Mouse (Mus musculus): ENCODE results near the gene Ropn1l. TPM values are rescaled to one million over a fixed set of nuclear protein-coding genes. Genes with fewer than 3 reads are reported as not detected.

Ropn1l gene
- polyA plus RNA-seq, 1 experiment from 2014 or later: 3.5 TPM

DNA sequence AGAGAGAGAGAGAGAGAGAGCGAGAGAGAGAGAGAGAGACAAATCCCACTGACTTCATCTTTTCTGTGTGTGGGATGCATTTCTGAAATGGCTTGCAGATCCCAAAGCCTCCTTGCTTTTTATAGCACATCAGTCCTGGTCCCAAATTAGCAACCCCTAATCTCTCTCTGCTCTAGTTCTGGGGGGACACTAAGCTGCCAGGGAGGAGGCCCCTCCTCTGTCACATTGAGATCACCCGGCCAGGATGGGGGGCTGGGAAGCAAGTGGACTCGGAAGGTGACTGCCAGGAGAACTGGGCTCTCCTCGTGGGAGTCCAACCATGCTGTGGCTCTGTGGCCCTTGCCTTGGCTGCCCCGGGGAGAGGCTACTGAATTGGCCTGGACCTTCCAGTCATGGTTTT lies 56.8 kb downstream of the Ropn1l start:
- Histone ChIP-seq H3K4me2 (ENCODE audit: low read depth, low read length) (no peak overlapping the region), H3K4me3 (ENCODE audit: low read depth, low read length) (no peak overlapping the region), H3K4me1 (ENCODE audit: control insufficient read depth, insufficient read depth, low read length) (no peaks in the 10 kb centered on the region), H3K27me3 (replicated peaks; ENCODE audit: control insufficient read depth, insufficient read depth, low read length) (no peaks in the 10 kb centered on the region), H3K27ac (replicated peaks; ENCODE audit: low read depth, low read length) (no peak overlapping the region), H3K36me3 (ENCODE audit: control insufficient read depth, insufficient read depth, low read length) (no peaks in the 10 kb centered on the region), H3K9me3 (ENCODE audit: control insufficient read depth, low read length) (no peaks in the 10 kb centered on the region), H3K9ac (ENCODE audit: low read depth, low read length) (no peak overlapping the region)
- ATAC-seq (ENCODE audit: low read depth) (no peak), DNase-seq (ENCODE audit: low spot score) (no peak)
- WGBS: 86% methylated on average over 5 of the region's 5 CpGs

DNA sequence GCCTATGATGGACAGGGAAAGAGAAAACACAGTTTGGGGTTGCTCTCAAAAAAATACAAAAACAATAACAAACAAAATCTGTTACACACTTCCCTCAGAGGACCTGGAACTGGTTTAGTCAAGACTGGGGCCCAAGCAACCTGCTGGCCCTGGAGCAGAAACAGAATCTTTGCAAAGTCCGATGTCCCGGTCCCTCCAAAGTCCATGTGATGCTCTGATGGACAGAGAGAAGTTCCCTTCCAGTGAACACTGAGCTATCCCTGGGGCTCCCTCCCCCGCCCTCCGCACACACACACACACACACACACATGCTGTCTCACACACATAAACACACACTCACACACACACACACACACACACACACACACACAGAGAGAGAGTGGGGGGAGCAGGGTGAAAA lies 57.6 kb downstream of the Ropn1l start:
- H3K9ac ChIP-seq (ENCODE audit: low read depth, low read length): no peak overlapping the region
- H3K4me3 ChIP-seq (ENCODE audit: low read depth, low read length): no peak overlapping the region
- no peak for ATAC-seq (ENCODE audit: low read depth)
- H3K27me3 ChIP-seq (replicated peaks; ENCODE audit: control insufficient read depth, insufficient read depth, low read length): no peaks in the 10 kb centered on the region
- no peak overlapping the region for H3K27ac ChIP-seq (replicated peaks; ENCODE audit: low read depth, low read length)
- H3K9me3 ChIP-seq (ENCODE audit: control insufficient read depth, low read length): no peaks in the 10 kb centered on the region
- H3K36me3 ChIP-seq (ENCODE audit: control insufficient read depth, insufficient read depth, low read length): no peaks in the 10 kb centered on the region
- no peaks in the 10 kb centered on the region for H3K4me1 ChIP-seq (ENCODE audit: control insufficient read depth, insufficient read depth, low read length)
- DNase-seq (ENCODE audit: low spot score): no peak
- no peak overlapping the region for H3K4me2 ChIP-seq (ENCODE audit: low read depth, low read length)
- 84% methylated on average over 4 of the region's 4 CpGs for WGBS

DNA sequence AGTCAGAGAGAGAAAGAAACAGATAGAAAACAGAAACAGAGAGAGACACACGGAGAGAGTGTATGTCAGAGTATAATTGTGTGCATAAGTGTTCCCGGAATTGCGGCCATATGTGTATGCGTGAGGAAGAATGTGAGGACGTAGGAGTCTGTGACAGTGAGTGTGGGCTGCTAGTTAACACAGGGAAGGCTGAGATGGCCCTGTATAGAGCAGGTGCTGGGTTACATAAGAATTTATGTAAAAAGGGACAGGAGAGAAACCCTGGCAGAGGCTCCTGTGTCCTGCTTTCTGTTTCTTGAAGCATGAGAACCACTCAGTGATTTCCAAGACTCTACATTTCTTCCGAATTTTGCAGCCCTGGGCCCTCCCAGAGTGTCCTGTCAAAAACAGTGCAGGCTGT lies 60.1 kb downstream of the Ropn1l start:
- H3K27me3 ChIP-seq (replicated peaks; ENCODE audit: control insufficient read depth, insufficient read depth, low read length): no peaks in the 10 kb centered on the region
- H3K4me3 ChIP-seq (ENCODE audit: low read depth, low read length): no peak overlapping the region
- no peaks in the 10 kb centered on the region for H3K9me3 ChIP-seq (ENCODE audit: control insufficient read depth, low read length)
- H3K9ac ChIP-seq (ENCODE audit: low read depth, low read length): no peak overlapping the region
- 67% methylated on average over 6 of the region's 6 CpGs for WGBS
- no peaks in the 10 kb centered on the region for H3K4me1 ChIP-seq (ENCODE audit: control insufficient read depth, insufficient read depth, low read length)
- DNase-seq (ENCODE audit: low spot score): no peak
- no peak for ATAC-seq (ENCODE audit: low read depth)
- H3K36me3 ChIP-seq (ENCODE audit: control insufficient read depth, insufficient read depth, low read length): no peaks in the 10 kb centered on the region
- no peak overlapping the region for H3K4me2 ChIP-seq (ENCODE audit: low read depth, low read length)
- no peak overlapping the region for H3K27ac ChIP-seq (replicated peaks; ENCODE audit: low read depth, low read length)

DNA sequence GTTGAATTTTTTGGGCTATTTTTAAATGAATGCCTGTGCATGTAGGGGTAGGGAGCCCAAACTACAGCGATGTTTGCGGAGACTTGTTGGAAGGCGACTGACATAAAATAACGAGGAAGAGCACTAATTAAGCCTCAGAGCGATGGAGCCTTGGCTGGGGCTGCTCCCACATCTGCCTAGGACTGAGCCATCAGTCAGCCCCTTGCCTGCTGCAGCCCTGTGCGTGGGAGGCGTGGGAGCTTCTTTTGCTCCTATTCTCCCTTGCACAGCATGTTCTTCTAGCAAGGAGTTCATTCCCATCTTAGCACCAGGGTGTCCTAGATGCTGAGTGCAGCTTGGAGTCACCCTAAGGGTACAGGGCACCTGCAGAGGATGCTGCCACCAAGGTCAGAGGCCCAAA lies 60.8 kb downstream of the Ropn1l start:
- Histone ChIP-seq H3K27me3 (replicated peaks; ENCODE audit: control insufficient read depth, insufficient read depth, low read length) (no peaks in the 10 kb centered on the region), H3K4me1 (ENCODE audit: control insufficient read depth, insufficient read depth, low read length) (no peaks in the 10 kb centered on the region), H3K9me3 (ENCODE audit: control insufficient read depth, low read length) (no peaks in the 10 kb centered on the region), H3K36me3 (ENCODE audit: control insufficient read depth, insufficient read depth, low read length) (no peaks in the 10 kb centered on the region), H3K4me2 (ENCODE audit: low read depth, low read length) (no peak overlapping the region), H3K9ac (ENCODE audit: low read depth, low read length) (no peak overlapping the region), H3K4me3 (ENCODE audit: low read depth, low read length) (no peak overlapping the region), H3K27ac (replicated peaks; ENCODE audit: low read depth, low read length) (no peak overlapping the region)
- no peak for DNase-seq (ENCODE audit: low spot score)
- WGBS: 80% methylated on average over 7 of the region's 7 CpGs
- ATAC-seq (ENCODE audit: low read depth): no peak

GRCm38 (mm10) chr15:31392135-31392534 lies 61.4 kb downstream of the Ropn1l start:
- DNase-seq (ENCODE audit: low spot score) (no peak), ATAC-seq (ENCODE audit: low read depth) (no peak)
- Histone ChIP-seq H3K4me1 (ENCODE audit: control insufficient read depth, insufficient read depth, low read length) (no peaks in the 10 kb centered on the region), H3K27me3 (replicated peaks; ENCODE audit: control insufficient read depth, insufficient read depth, low read length) (no peaks in the 10 kb centered on the region), H3K9me3 (ENCODE audit: control insufficient read depth, low read length) (0 out of 2 replicates have a peak, but pooled peaks cover 3% of the 10 kb centered on the region), H3K4me3 (ENCODE audit: low read depth, low read length) (no peak overlapping the region), H3K27ac (replicated peaks; ENCODE audit: low read depth, low read length) (no peak overlapping the region), H3K36me3 (ENCODE audit: control insufficient read depth, insufficient read depth, low read length) (no peaks in the 10 kb centered on the region), H3K4me2 (ENCODE audit: low read depth, low read length) (no peak overlapping the region), H3K9ac (ENCODE audit: low read depth, low read length) (no peak overlapping the region)
- 75% methylated on average over 4 of the region's 4 CpGs for WGBS

Other genes with a start within 250 kb of the Ropn1l start
- gene Dap, start 229.4 kb downstream of the Ropn1l start, polyA plus RNA-seq (2014; fragmentation: Nextera tagmentation; extraction: Ambion mirVana): 120 and 132 TPM in 2 replicates
- 1.0 and 1.1 TPM in 2 replicates for gene Ankrd33b, start 86.0 kb downstream of the Ropn1l start, polyA plus RNA-seq (2014; fragmentation: Nextera tagmentation; extraction: Ambion mirVana)
- gene March6, start 77.3 kb upstream of the Ropn1l start, polyA plus RNA-seq (2014; fragmentation: Nextera tagmentation; extraction: Ambion mirVana): 33.8 and 35.5 TPM in 2 replicates
- gene Cmbl, start 111.7 kb upstream of the Ropn1l start, polyA plus RNA-seq (2014; fragmentation: Nextera tagmentation; extraction: Ambion mirVana): 6.9 and 11.2 TPM in 2 replicates
- 494 and 532 TPM in 2 replicates for gene Cct5, start 148.1 kb upstream of the Ropn1l start, polyA plus RNA-seq (2014; fragmentation: Nextera tagmentation; extraction: Ambion mirVana)
- 11.7 and 16.2 TPM in 2 replicates for gene Fam173b, start 148.1 kb upstream of the Ropn1l start, polyA plus RNA-seq (2014; fragmentation: Nextera tagmentation; extraction: Ambion mirVana)

Measured in embryonic facial prominence, embryonic 14.5 days (tissue).